Mouse (Mus musculus) CH12.LX (cell line): ENCODE results near the gene Adat3. TPM values are rescaled to one million over a fixed set of nuclear protein-coding genes. Genes with fewer than 3 reads are reported as not detected.

ENCODE experiments used
- DNase-seq: peaks from one replicate; pipeline ENCODE4 v3.0.0-alpha.2; 2013; ENCODE audit errors: extremely low read depth
- H3K27ac ChIP-seq: 2 replicates; pipeline ENCODE4 v1.5.1; 2012; ENCODE audit warnings: low read depth, mild to moderate bottlenecking, control low read depth, moderate library complexity; ENCODE audit not compliant: insufficient read depth
- H3K27me3 ChIP-seq: replicated peaks from 2 replicates; pipeline ENCODE3; 2012; ENCODE audit warnings: inconsistent platforms
- H3K36me3 ChIP-seq, 2 experiments: replicated peaks in 1 of 2; 2 replicates each; pipeline versions ENCODE3 to v1.6.1; 2012; ENCODE audit warnings: inconsistent platforms in 1 of 2, low read length in 1 of 2, mild to moderate bottlenecking in 1 of 2, mixed read lengths in 1 of 2, moderate library complexity in 1 of 2; ENCODE audit not compliant: control insufficient read depth in 1 of 2, insufficient read depth in 1 of 2
- H3K4me1 ChIP-seq, 2 experiments: 2 replicates each; pipeline ENCODE4 v1.6.1; 2012; ENCODE audit warnings: inconsistent platforms in 1 of 2, moderate library complexity in 1 of 2; ENCODE audit not compliant: insufficient read depth in 2 of 2, control insufficient read depth in 1 of 2
- H3K4me2 ChIP-seq: 2 replicates; pipeline ENCODE4 v1.6.1; 2012; ENCODE audit warnings: low read depth, mild to moderate bottlenecking, control low read depth; ENCODE audit not compliant: poor library complexity, insufficient read depth, severe bottlenecking
- H3K4me3 ChIP-seq, 3 experiments: fragments of 150-350 bp in 1 of 3; sonication (generic) in 1 of 3; replicated peaks in 1 of 3; 2 replicates each; pipeline versions ENCODE3 to v1.5.1; 2011 to 2012; ENCODE audit warnings: low read depth in 2 of 3, low read length in 2 of 3, mild to moderate bottlenecking in 2 of 3, moderate library complexity in 2 of 3, control low read depth in 1 of 3, improper control_type of control experiment in 1 of 3, inconsistent platforms in 1 of 3, mixed read lengths in 1 of 3; ENCODE audit not compliant: poor library complexity in 1 of 3
- H3K79me2 ChIP-seq: replicated peaks from 2 replicates; pipeline ENCODE4 v1.6.1; 2012; ENCODE audit warnings: mild to moderate bottlenecking, moderate library complexity; ENCODE audit not compliant: control insufficient read depth, poor library complexity, insufficient read depth, severe bottlenecking; ENCODE audit errors: extremely low read depth
- H3K9ac ChIP-seq: 2 replicates; pipeline ENCODE4 v1.6.1; 2012; ENCODE audit warnings: low read depth, mild to moderate bottlenecking, control low read depth, moderate library complexity; ENCODE audit not compliant: insufficient read depth
- H3K9me3 ChIP-seq: replicated peaks from 2 replicates; pipeline ENCODE3; 2012; ENCODE audit warnings: low read length, inconsistent platforms, mixed read lengths
- CHD2 ChIP-seq: IDR thresholded peaks from 2 replicates; pipeline ENCODE4 v1.6.1; 2011; ENCODE audit warnings: low read length, improper control_type of control experiment
- CTCF ChIP-seq, 2 experiments: IDR thresholded peaks in 1 of 2; conservative IDR thresholded peaks in 1 of 2; 2 replicates each; pipeline ENCODE4 v1.5.1; 2011 to 2012; ENCODE audit warnings: low read depth in 2 of 2, low read length in 2 of 2, improper control_type of control experiment in 1 of 2, inconsistent platforms in 1 of 2, mild to moderate bottlenecking in 1 of 2, moderate library complexity in 1 of 2
- E2F4 ChIP-seq: IDR thresholded peaks from 2 replicates; pipeline ENCODE4 v1.6.1; 2011; ENCODE audit warnings: low read depth, low read length, improper control_type of control experiment; ENCODE audit not compliant: insufficient replicate concordance
- ELF1 ChIP-seq: IDR thresholded peaks from 2 replicates; pipeline ENCODE4 v1.6.1; 2014; ENCODE audit warnings: low read depth, mild to moderate bottlenecking, inconsistent platforms, low read length, improper control_type of control experiment
- EP300 ChIP-seq: IDR thresholded peaks from 2 replicates; pipeline ENCODE4 v1.6.1; 2011; ENCODE audit warnings: low read length, improper control_type of control experiment
- IRF4 ChIP-seq: IDR thresholded peaks from 2 replicates; pipeline ENCODE4 v1.6.1; 2014; ENCODE audit warnings: low read depth, mild to moderate bottlenecking, inconsistent platforms, low read length, improper control_type of control experiment
- JUND ChIP-seq: conservative IDR thresholded peaks from 2 replicates; pipeline ENCODE4 v1.6.1; 2011; ENCODE audit warnings: low read depth, low read length, improper control_type of control experiment
- KAT2A ChIP-seq: IDR thresholded peaks from 2 replicates; pipeline ENCODE4 v1.6.1; 2012; ENCODE audit warnings: low read length, improper control_type of control experiment, inconsistent platforms; ENCODE audit not compliant: insufficient replicate concordance
- MAFK ChIP-seq: IDR thresholded peaks from 2 replicates; pipeline ENCODE4 v1.6.1; 2011; ENCODE audit warnings: low read length, improper control_type of control experiment; ENCODE audit not compliant: insufficient replicate concordance
- MAX ChIP-seq: IDR thresholded peaks from 2 replicates; pipeline ENCODE4 v1.6.1; 2011; ENCODE audit warnings: low read length, improper control_type of control experiment
- MAZ ChIP-seq: IDR thresholded peaks from 2 replicates; pipeline ENCODE4 v1.6.1; 2012; ENCODE audit warnings: low read depth, mild to moderate bottlenecking, inconsistent platforms, low read length, improper control_type of control experiment, moderate library complexity
- MEF2A ChIP-seq: IDR thresholded peaks from 2 replicates; pipeline ENCODE4 v1.6.1; 2014; ENCODE audit warnings: low read depth, mild to moderate bottlenecking, inconsistent platforms, low read length, improper control_type of control experiment, borderline replicate concordance
- MXI1 ChIP-seq: IDR thresholded peaks from 2 replicates; pipeline ENCODE4 v1.6.1; 2011; ENCODE audit warnings: mild to moderate bottlenecking, low read depth, low read length, improper control_type of control experiment
- MYC ChIP-seq: IDR thresholded peaks from 2 replicates; pipeline ENCODE4 v1.6.1; 2011; ENCODE audit warnings: low read depth, mild to moderate bottlenecking, improper control_type of control experiment, low read length
- PAX5 ChIP-seq: IDR thresholded peaks from 2 replicates; pipeline ENCODE4 v1.6.1; 2012; ENCODE audit warnings: low read length, inconsistent platforms, mixed read lengths
- POLR2A ChIP-seq: IDR thresholded peaks from 2 replicates; pipeline ENCODE4 v1.6.1; 2011; ENCODE audit warnings: low read depth, mild to moderate bottlenecking, improper control_type of control experiment, low read length
- POLR2AphosphoS2 ChIP-seq: IDR thresholded peaks from 2 replicates; pipeline ENCODE4 v1.6.1; 2011; ENCODE audit warnings: low read depth, low read length, improper control_type of control experiment
- RAD21 ChIP-seq: IDR thresholded peaks from 2 replicates; pipeline ENCODE4 v1.6.1; 2011; ENCODE audit warnings: low read depth, mild to moderate bottlenecking, low read length, improper control_type of control experiment, moderate library complexity
- SMC3 ChIP-seq: IDR thresholded peaks from 2 replicates; pipeline ENCODE4 v1.6.1; 2011; ENCODE audit warnings: low read depth, low read length, improper control_type of control experiment
- TBP ChIP-seq: conservative IDR thresholded peaks from 2 replicates; pipeline ENCODE4 v1.6.1; 2011; ENCODE audit warnings: low read depth, low read length, improper control_type of control experiment
- TCF12 ChIP-seq: IDR thresholded peaks from 2 replicates; pipeline ENCODE4 v1.6.1; 2014; ENCODE audit warnings: low read depth, mild to moderate bottlenecking, inconsistent platforms, low read length, improper control_type of control experiment
- UBTF ChIP-seq: IDR thresholded peaks from 2 replicates; pipeline ENCODE4 v1.6.1; 2012; ENCODE audit warnings: low read depth, mild to moderate bottlenecking, inconsistent platforms, low read length, improper control_type of control experiment, moderate library complexity
- USF1 ChIP-seq: IDR thresholded peaks from 2 replicates; pipeline ENCODE4 v1.6.1; 2014; ENCODE audit warnings: low read depth, mild to moderate bottlenecking, inconsistent platforms, low read length, improper control_type of control experiment
- ZC3H11A ChIP-seq: IDR thresholded peaks from 2 replicates; pipeline ENCODE4 v1.6.1; 2012; ENCODE audit warnings: low read depth, mild to moderate bottlenecking, inconsistent platforms, low read length, improper control_type of control experiment
- ZKSCAN1 ChIP-seq: IDR thresholded peaks from 2 replicates; pipeline ENCODE4 v1.6.1; 2012; ENCODE audit warnings: low read depth, inconsistent platforms, low read length, improper control_type of control experiment, borderline replicate concordance
- ZNF384 ChIP-seq: IDR thresholded peaks from 2 replicates; pipeline ENCODE4 v1.6.1; 2012; ENCODE audit warnings: low read depth, low read length, improper control_type of control experiment, inconsistent platforms
- dilution Hi-C: fragments of 300-500 bp; cut with MboI; formaldehyde crosslinking; loops from 2 replicates; pipeline ENCODE4 v1.14.3; 2020; ENCODE audit warnings: low sequenced_read_pairs; ENCODE audit not compliant: extremely low pct_unique_long_range_greater_than_20kb, extremely low pct_ligation_motif_present
- in situ Hi-C: fragments of 300-500 bp; cut with MboI; formaldehyde crosslinking; loops from 3 replicates; pipeline ENCODE4 v1.14.3; 2019; ENCODE audit warnings: low sequenced_read_pairs, low pct_ligation_motif_present, low pct_unique_long_range_greater_than_20kb, mixed read lengths
- polyA plus RNA-seq: library from polyadenylated mRNA; unstranded; fragments of >175 nt; gene quantifications from 2 replicates; pipeline ENCODE4 v1.2.1, GENCODE M21; 2012; ENCODE audit warnings: low read depth; ENCODE audit not compliant: insufficient read length
- total RNA-seq, 2 experiments: library from RNA; depleted of rRNA; stranded (reverse); fragments of 300-350 nt in 1 of 2; fragments of >200 nt in 1 of 2; gene quantifications; 2 replicates each; pipeline ENCODE4 v1.2.3; 2012 to 2014

Adat3 gene
- total and polyA plus RNA-seq, 3 experiments: 5.0 to 6.7 (median 6.6) TPM

- H3K27ac ChIP-seq: peak overlapping the region; percentile 8; the same call in 1 of the 2 replicates
- no peak overlapping the region for H3K9ac ChIP-seq
- in situ Hi-C loops (loop anchor here (5.0 kb wide), 1 partner anchor 72 kb away; no protein-coding TSS in a partner anchor), dilution Hi-C loops (no loop called here)
- no peak for DNase-seq
- H3K36me3 ChIP-seq: peaks cover 70 to 90% of the 10 kb centered on the region in 2 experiments
- TF ChIP-seq MAX: no peak
- TF ChIP-seq TBP: no peak
- no peak for TF ChIP-seq EP300
- TF ChIP-seq JUND: no peak
- no peak for TF ChIP-seq MEF2A
- TF ChIP-seq POLR2AphosphoS2: no peak
- no peak for TF ChIP-seq POLR2A
- no peak for TF ChIP-seq PAX5
- no peak for TF ChIP-seq MXI1
- TF ChIP-seq ZC3H11A: no peak
- no peak for TF ChIP-seq IRF4
- TF ChIP-seq SMC3: no peak
- no peak for TF ChIP-seq ZNF384
- TF ChIP-seq E2F4: no peak
- TF ChIP-seq MAZ: no peak
- no peak for TF ChIP-seq CHD2
- TF ChIP-seq MAFK: no peak
- no peak overlapping the region for H3K4me2 ChIP-seq
- H3K79me2 ChIP-seq: peaks cover 14% of the 10 kb centered on the region
- H3K4me1 ChIP-seq: peaks cover 15 to 60% of the 10 kb centered on the region in 2 experiments
- no peaks in the 10 kb centered on the region for H3K9me3 ChIP-seq
- H3K4me3 ChIP-seq: no peak overlapping the region
- H3K27me3 ChIP-seq: no peaks in the 10 kb centered on the region
These were observed 7.6 kb downstream of the Adat3 start for GRCm38 (mm10) chr10:80610116-80610785.

DNA sequence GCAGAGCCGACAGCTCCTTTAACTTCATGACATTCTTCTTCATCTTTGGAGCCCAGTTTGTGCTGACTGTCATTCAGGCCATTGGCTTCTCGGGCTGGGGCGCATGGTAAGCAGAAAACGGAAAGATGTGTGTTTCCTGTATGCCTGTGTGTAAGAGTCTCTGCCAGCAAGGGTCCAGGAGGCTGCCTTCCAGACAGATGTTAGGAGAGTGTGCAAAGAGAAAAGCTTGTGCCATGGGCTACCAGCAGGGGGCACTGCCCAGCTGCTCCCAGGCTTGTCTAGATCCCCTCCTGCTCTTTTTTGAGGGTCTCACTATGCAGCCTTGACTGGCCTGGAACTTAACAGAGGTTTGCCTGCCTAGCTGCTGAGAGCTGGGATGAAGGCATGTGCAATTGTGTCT lies 8.3 kb downstream of the Adat3 start:
- peak; percentile 52 for DNase-seq
- H3K27me3 ChIP-seq: no peaks in the 10 kb centered on the region
- in situ Hi-C loops (loop anchor here (5.0 kb wide), 1 partner anchor 71 kb away; no protein-coding TSS in a partner anchor), dilution Hi-C loops (no loop called here)
- peaks cover 78 to 93% of the 10 kb centered on the region in 2 experiments for H3K36me3 ChIP-seq
- H3K9ac ChIP-seq: no peak overlapping the region
- H3K4me3 ChIP-seq: no peak overlapping the region
- no peak overlapping the region for H3K27ac ChIP-seq
- H3K4me2 ChIP-seq: no peak overlapping the region
- peaks cover 15 to 59% of the 10 kb centered on the region in 2 experiments for H3K4me1 ChIP-seq
- H3K79me2 ChIP-seq: peaks cover 6% of the 10 kb centered on the region
- no peaks in the 10 kb centered on the region for H3K9me3 ChIP-seq
- no peak for TF ChIP-seq TCF12
- no peak for TF ChIP-seq MAX
- TF ChIP-seq CTCF (conservative IDR thresholded peaks at IDR 0.05 in 1 of 2, IDR thresholded peaks at IDR 0.05 in 1 of 2; ENCODE audit: low read depth in 2 of 2, low read length in 2 of 2): peak; percentile 79 to 94
- TF ChIP-seq ZKSCAN1: no peak
- no peak for TF ChIP-seq ELF1
- TF ChIP-seq KAT2A: no peak
- TF ChIP-seq SMC3: peak; percentile 74
- no peak for TF ChIP-seq MXI1
- no peak for TF ChIP-seq E2F4
- no peak for TF ChIP-seq USF1
- TF ChIP-seq RAD21: peak; percentile 58
- 0 out of 2 replicates have a peak, but pooled peaks have one; percentile 21 for TF ChIP-seq MYC
- TF ChIP-seq UBTF: no peak
